Comparison of ENCODE assay signal across 23 mouse cellular contexts in genomic region chr17:87864842-87865241, GRCm38 (mm10). TPM values are rescaled to one million over a fixed set of nuclear protein-coding genes. Genes with fewer than 3 reads are reported as not detected.
DNase-seq lines count a peak whose midpoint lies in the region; ATAC-seq lines count a peak whose summit lies in the region.
"Had no signal": no experiment of that assay in that cellular context is flagged by ENCODE, and none has a peak within 500 bp of the region (broad histone marks: within the 10 kb centered on the region; RNA-seq: fewer than 3 reads in every experiment).

No protein-coding gene starts in this region.

- peak; percentile 35 for DNase-seq in forebrain, embryonic 11.5 days (ENCODE audit: low spot score)
- no peak for DNase-seq in forebrain, embryonic 10.5 days (ENCODE audit: extremely low spot score, low spot score)
- peak; percentile 36 for DNase-seq in intestine, embryonic 14.5 days (ENCODE audit: low spot score)
- DNase-seq in midbrain, embryonic 10.5 days (ENCODE audit: low spot score), result peak; percentile 6
- peak; percentile 23 for DNase-seq in testis, postnatal 10 days (ENCODE audit: low spot score)
- no peak for DNase-seq in testis, postnatal 14 days (ENCODE audit: low spot score)
- DNase-seq: adrenal gland, postnatal 14 days; cerebellum, adult 11-12 months; cerebellum, adult 9-10 months; gastrocnemius, postnatal 36 days had no signal

- no peak overlapping the region for H3K4me3 ChIP-seq in forebrain, embryonic 11.5 days (ENCODE audit: low read depth, low read length)
- H3K4me3 ChIP-seq in forebrain, embryonic 10.5 days, result no peak overlapping the region
- no peak overlapping the region for H3K4me3 ChIP-seq in intestine, embryonic 14.5 days (ENCODE audit: low read depth, low read length)
- H3K4me3 ChIP-seq in intestine, embryonic 16.5 days (ENCODE audit: low read length), result no peak overlapping the region
- no peak overlapping the region for H3K4me3 ChIP-seq in midbrain, embryonic 10.5 days
- H3K4me3 ChIP-seq in midbrain, embryonic 15.5 days, result no peak overlapping the region
- H3K4me3 ChIP-seq: embryonic facial prominence, embryonic 10.5 days; forebrain, embryonic 15.5 days; heart, adult 2 months; heart, embryonic 13.5 days; hindbrain, embryonic 13.5 days had no signal

- no peaks in the 10 kb centered on the region for H3K36me3 ChIP-seq in forebrain, embryonic 11.5 days (ENCODE audit: control insufficient read depth, insufficient read depth, low read length)
- no peaks in the 10 kb centered on the region for H3K36me3 ChIP-seq in forebrain, embryonic 10.5 days (replicated peaks)
- H3K36me3 ChIP-seq in intestine, embryonic 14.5 days (ENCODE audit: control insufficient read depth, insufficient read depth, low read length), result no peaks in the 10 kb centered on the region
- no peaks in the 10 kb centered on the region for H3K36me3 ChIP-seq in intestine, embryonic 16.5 days (ENCODE audit: control insufficient read depth, insufficient read depth, low read length)
- no peaks in the 10 kb centered on the region for H3K36me3 ChIP-seq in midbrain, embryonic 10.5 days
- H3K36me3 ChIP-seq in midbrain, embryonic 15.5 days (replicated peaks), result no peaks in the 10 kb centered on the region
- H3K36me3 ChIP-seq: embryonic facial prominence, embryonic 10.5 days; forebrain, embryonic 15.5 days; heart, embryonic 13.5 days; hindbrain, embryonic 13.5 days had no signal

- H3K9me3 ChIP-seq in forebrain, embryonic 11.5 days (ENCODE audit: control insufficient read depth, low read length), result no peaks in the 10 kb centered on the region
- no peaks in the 10 kb centered on the region for H3K9me3 ChIP-seq in forebrain, embryonic 10.5 days
- H3K9me3 ChIP-seq in intestine, embryonic 14.5 days (ENCODE audit: control insufficient read depth, low read length), result no peaks in the 10 kb centered on the region
- H3K9me3 ChIP-seq in intestine, embryonic 16.5 days (ENCODE audit: control insufficient read depth, low read length), result no peaks in the 10 kb centered on the region
- no peaks in the 10 kb centered on the region for H3K9me3 ChIP-seq in midbrain, embryonic 10.5 days (replicated peaks)
- no peaks in the 10 kb centered on the region for H3K9me3 ChIP-seq in midbrain, embryonic 15.5 days
- H3K9me3 ChIP-seq: embryonic facial prominence, embryonic 10.5 days; forebrain, embryonic 15.5 days; heart, embryonic 13.5 days; hindbrain, embryonic 13.5 days had no signal

- no peak overlapping the region for H3K27ac ChIP-seq in forebrain, embryonic 11.5 days (ENCODE audit: low read depth, low read length)
- no peak overlapping the region for H3K27ac ChIP-seq in forebrain, embryonic 10.5 days
- no peak overlapping the region for H3K27ac ChIP-seq in intestine, embryonic 14.5 days (ENCODE audit: low read depth)
- no peak overlapping the region for H3K27ac ChIP-seq in intestine, embryonic 16.5 days (ENCODE audit: low read length)
- no peak overlapping the region for H3K27ac ChIP-seq in midbrain, embryonic 10.5 days (replicated peaks)
- H3K27ac ChIP-seq in midbrain, embryonic 15.5 days, result no peak overlapping the region
- H3K27ac ChIP-seq: embryonic facial prominence, embryonic 10.5 days; forebrain, embryonic 15.5 days; heart, adult 2 months; heart, embryonic 13.5 days; hindbrain, embryonic 13.5 days; hindbrain, postnatal 0 days had no signal

- 90% methylated on average over 5 of the region's 5 CpGs for WGBS in forebrain, embryonic 11.5 days
- 88% methylated on average over 5 of the region's 5 CpGs for WGBS in forebrain, embryonic 10.5 days
- WGBS in intestine, embryonic 14.5 days, result 83% methylated on average over 5 of the region's 5 CpGs
- WGBS in intestine, embryonic 16.5 days, result 88% methylated on average over 5 of the region's 5 CpGs
- WGBS in midbrain, embryonic 10.5 days, result 92% methylated on average over 5 of the region's 5 CpGs
- WGBS in midbrain, embryonic 15.5 days, result 92% methylated on average over 5 of the region's 5 CpGs

- H3K27me3 ChIP-seq in forebrain, embryonic 11.5 days (ENCODE audit: control insufficient read depth, insufficient read depth, low read length), result no peaks in the 10 kb centered on the region
- no peaks in the 10 kb centered on the region for H3K27me3 ChIP-seq in forebrain, embryonic 10.5 days (ENCODE audit: poor library complexity, severe bottlenecking)
- no peaks in the 10 kb centered on the region for H3K27me3 ChIP-seq in intestine, embryonic 14.5 days (replicated peaks; ENCODE audit: control insufficient read depth, insufficient read depth, low read length)
- no peaks in the 10 kb centered on the region for H3K27me3 ChIP-seq in intestine, embryonic 16.5 days (replicated peaks; ENCODE audit: control insufficient read depth, insufficient read depth, low read length)
- no peaks in the 10 kb centered on the region for H3K27me3 ChIP-seq in midbrain, embryonic 10.5 days (ENCODE audit: low read depth, poor library complexity, severe bottlenecking)
- H3K27me3 ChIP-seq in midbrain, embryonic 15.5 days (replicated peaks), result no peaks in the 10 kb centered on the region
- H3K27me3 ChIP-seq: forebrain, embryonic 15.5 days; hindbrain, embryonic 13.5 days had no signal

- no peak for ATAC-seq in forebrain, embryonic 11.5 days (replicated peaks; ENCODE audit: low FRiP score)
- ATAC-seq in intestine, embryonic 14.5 days (replicated peaks; ENCODE audit: low FRiP score, low TSS enrichment, low read depth), result no peak
- no peak for ATAC-seq in intestine, embryonic 16.5 days
- no peak for ATAC-seq in midbrain, embryonic 15.5 days (replicated peaks)
- ATAC-seq: activated CD4-positive, CD25-positive, alpha-beta regulatory T cell, adult 4 months; forebrain, embryonic 15.5 days; hindbrain, postnatal 0 days; Patski had no signal

- H3K4me2 ChIP-seq in forebrain, embryonic 11.5 days (ENCODE audit: low read depth, low read length, severe bottlenecking), result no peak overlapping the region
- no peak overlapping the region for H3K4me2 ChIP-seq in intestine, embryonic 14.5 days (ENCODE audit: low read length)
- no peak overlapping the region for H3K4me2 ChIP-seq in intestine, embryonic 16.5 days (ENCODE audit: low read depth, low read length)
- H3K4me2 ChIP-seq in midbrain, embryonic 15.5 days, result no peak overlapping the region
- H3K4me2 ChIP-seq: forebrain, embryonic 15.5 days; heart, embryonic 13.5 days; hindbrain, embryonic 13.5 days had no signal

- H3K4me1 ChIP-seq in forebrain, embryonic 11.5 days (replicated peaks; ENCODE audit: control insufficient read depth, insufficient read depth, low read length), result no peaks in the 10 kb centered on the region
- no peaks in the 10 kb centered on the region for H3K4me1 ChIP-seq in forebrain, embryonic 10.5 days
- 0 out of 2 replicates have a peak, but pooled peaks cover 3% of the 10 kb centered on the region for H3K4me1 ChIP-seq in intestine, embryonic 14.5 days (replicated peaks; ENCODE audit: control insufficient read depth, insufficient read depth, low read length)
- H3K4me1 ChIP-seq in intestine, embryonic 16.5 days (ENCODE audit: control insufficient read depth, insufficient read depth, low read length), result no peaks in the 10 kb centered on the region
- peaks cover 14% of the 10 kb centered on the region; the same call in 1 of the 2 replicates for H3K4me1 ChIP-seq in midbrain, embryonic 10.5 days
- peaks cover 4% of the 10 kb centered on the region; the same call in 1 of the 2 replicates for H3K4me1 ChIP-seq in midbrain, embryonic 15.5 days
- H3K4me1 ChIP-seq: embryonic facial prominence, embryonic 10.5 days; forebrain, embryonic 15.5 days had no signal

- no peak overlapping the region for H3K9ac ChIP-seq in forebrain, embryonic 11.5 days (ENCODE audit: low read length)
- H3K9ac ChIP-seq in intestine, embryonic 14.5 days (ENCODE audit: low read length), result no peak overlapping the region
- no peak overlapping the region for H3K9ac ChIP-seq in intestine, embryonic 16.5 days (ENCODE audit: low read depth, low read length)
- no peak overlapping the region for H3K9ac ChIP-seq in midbrain, embryonic 15.5 days
- H3K9ac ChIP-seq: forebrain, embryonic 15.5 days; heart, embryonic 13.5 days; hindbrain, embryonic 13.5 days had no signal

RNA-seq across cellular contexts. Expression of gene Rpl36-ps4, which starts 55.9 kb away (rescaled TPM):
- not detected in 2 replicates for polyA plus RNA-seq in forebrain, embryonic 11.5 days (2014; fragmentation: Nextera tagmentation; extraction: Ambion mirVana)
- polyA plus RNA-seq in forebrain, embryonic 10.5 days (2016; fragmentation: Nextera tagmentation; extraction: Ambion mirVana), result not detected in 2 replicates
- not detected in 2 replicates for polyA plus RNA-seq in intestine, embryonic 14.5 days (2014; fragmentation: Nextera tagmentation; extraction: Ambion mirVana)
- polyA plus RNA-seq in intestine, embryonic 16.5 days (2015; fragmentation: Nextera tagmentation; extraction: Ambion mirVana), result not detected in 2 replicates
- not detected in 2 replicates for polyA plus RNA-seq in midbrain, embryonic 10.5 days (2016; fragmentation: Nextera tagmentation; extraction: Ambion mirVana)
- polyA plus RNA-seq in midbrain, embryonic 15.5 days (2015; fragmentation: Nextera tagmentation; extraction: Ambion mirVana), result not detected in 2 replicates
- polyA plus RNA-seq: activated CD4-positive, CD25-positive, alpha-beta regulatory T cell, adult 4 months; C2C12; embryonic facial prominence, embryonic 10.5 days; embryonic facial prominence, embryonic 14.5 days; forebrain, embryonic 15.5 days; heart, adult 2 months; heart, embryonic 13.5 days; heart, postnatal 0 days; hindbrain, embryonic 13.5 days; hindbrain, postnatal 0 days; Patski had no signal

Comparison
In these comparisons a context has a peak if more than half of its experiments do, and no peak if none do; other contexts are left out.
1. DNase-seq: peak in forebrain, embryonic 11.5 days (single experiment), intestine, embryonic 14.5 days (single experiment), midbrain, embryonic 10.5 days (single experiment) and testis, postnatal 10 days (single experiment); none in forebrain, embryonic 10.5 days (single experiment) and testis, postnatal 14 days (single experiment).